Mouse (Mus musculus): ENCODE data around the gene Tspan11.

DNA sequence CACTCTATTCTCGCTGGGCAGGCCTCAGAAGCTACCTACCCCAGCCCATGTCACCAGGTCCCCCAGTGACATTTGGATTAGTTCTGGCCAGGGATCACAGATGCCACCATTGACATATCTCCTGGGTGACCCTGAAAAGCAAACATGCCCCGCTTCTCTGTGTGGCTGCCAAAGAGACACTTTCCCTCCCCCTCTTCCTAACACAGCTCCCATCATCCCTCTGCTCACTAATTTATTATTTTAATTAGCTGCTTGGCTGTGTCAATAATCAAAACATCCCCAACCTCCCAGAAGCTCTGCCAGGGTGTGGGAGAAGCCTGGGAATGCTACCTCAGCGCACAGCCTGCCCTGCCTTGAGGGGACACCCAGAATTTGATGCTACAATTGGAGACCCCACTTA is 29.6 kb downstream of the Tspan11 start:
- TF ChIP-seq EP300 (IDR thresholded peaks at IDR 0.05), result no peak
- no peak for TF ChIP-seq CTCF (IDR thresholded peaks at IDR 0.05)

All from lung, postnatal 0 days (tissue).